Mouse (Mus musculus) lung, embryonic 15.5 days (tissue): Measurements from ENCODE around the gene Crb1. TPM values are rescaled to one million over a fixed set of nuclear protein-coding genes. Genes with fewer than 3 reads are reported as not detected.
"Not testable (repeated sequence)": the region's sequence is repeated elsewhere in the genome, so short reads cannot be mapped to it uniquely, and the experiment has no call there.

Source experiments
- ATAC-seq: fragments of 200-750 bp; cut with Nextera tagmentation; 2 replicates; pipeline ENCODE4 v1.8.0; 2017; ENCODE audit warnings: moderate number of reproducible peaks, borderline replicate concordance; ENCODE audit not compliant: low FRiP score, low TSS enrichment; ENCODE audit errors: extremely low read depth
- H3K27ac ChIP-seq: fragments of 300-500 bp; sonication (generic); 2 replicates; pipeline ENCODE4 v1.5.1; 2015; ENCODE audit warnings: moderate library complexity, mild to moderate bottlenecking, inconsistent platforms
- H3K27me3 ChIP-seq: fragments of 300-500 bp; sonication (generic); 2 replicates; pipeline ENCODE4 v1.6.1; 2015; ENCODE audit warnings: inconsistent platforms
- H3K36me3 ChIP-seq: fragments of 300-500 bp; sonication (generic); 2 replicates; pipeline ENCODE4 v1.6.1; 2015; ENCODE audit warnings: inconsistent platforms
- H3K4me1 ChIP-seq: fragments of 300-500 bp; sonication (generic); 2 replicates; pipeline ENCODE4 v1.6.1; 2015; ENCODE audit warnings: inconsistent platforms
- H3K4me2 ChIP-seq: fragments of 300-500 bp; sonication (generic); 2 replicates; pipeline ENCODE4 v1.6.1; 2015; ENCODE audit warnings: inconsistent platforms, mild to moderate bottlenecking, moderate library complexity
- H3K4me3 ChIP-seq: fragments of 300-500 bp; sonication (generic); 2 replicates; pipeline ENCODE4 v1.5.1; 2015; ENCODE audit warnings: mild to moderate bottlenecking, inconsistent platforms
- H3K9ac ChIP-seq: fragments of 300-500 bp; sonication (generic); 2 replicates; pipeline ENCODE4 v1.6.1; 2015; ENCODE audit warnings: inconsistent platforms
- H3K9me3 ChIP-seq: fragments of 300-500 bp; sonication (generic); 2 replicates; pipeline ENCODE4 v1.6.1; 2016; ENCODE audit warnings: inconsistent platforms
- WGBS: fragments of 180-500 bp; shearing (Covaris S2); methylation state at CpG from one replicate; pipeline ENCODE4 v1.1.7; 2015; 5-methylcytosine and 5-hydroxymethylcytosine counted together
- polyA plus RNA-seq: library from polyadenylated mRNA; unstranded; fragments of >200 nt; fragmentation: Nextera tagmentation; extraction: Ambion mirVana; gene quantifications from 2 replicates; pipeline ENCODE4 v1.2.1, GENCODE M21; 2015

Gene Crb1
- 0.05 TPM in 1 of 2 replicates, not detected in the other for polyA plus RNA-seq

DNA sequence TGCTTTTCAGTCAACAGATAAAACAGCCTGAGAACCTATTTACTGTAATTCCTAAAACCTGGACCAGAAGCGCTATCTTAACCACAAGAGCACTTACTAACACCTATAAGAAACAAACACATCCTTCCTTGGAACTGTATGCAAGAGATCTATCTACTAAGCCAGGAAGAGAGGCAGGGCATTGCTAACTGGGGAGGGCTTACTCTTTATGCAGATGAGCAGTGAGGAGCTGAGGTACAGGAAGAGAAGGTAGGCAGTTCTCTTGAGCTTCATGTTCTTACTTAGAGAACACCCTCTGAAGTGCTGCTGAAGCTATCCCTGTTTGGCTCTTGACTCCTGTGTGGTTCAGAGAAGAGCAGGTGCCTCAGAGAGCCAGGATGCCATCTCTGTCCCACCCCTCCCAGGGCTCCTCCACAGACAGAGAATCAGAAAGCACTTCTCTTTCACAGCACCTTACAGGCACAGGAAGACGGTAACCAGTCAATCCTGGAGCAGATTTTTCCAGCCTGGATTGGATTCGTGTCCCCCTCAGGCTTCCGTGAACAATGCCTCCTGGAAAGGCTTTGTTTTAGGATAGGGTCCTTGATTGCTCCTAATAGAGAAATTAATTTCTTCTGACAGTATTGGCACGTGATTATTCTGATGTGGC lies at the start of gene Crb1:
TSS of gene Crb1 (minus strand) at position 463 of the 649 bp plus-strand sequence.
- H3K9me3 ChIP-seq: no peaks in the 10 kb centered on the region

GRCm38 (mm10) chr1:139425006-139425405 lies 48.1 kb upstream of the Crb1 start:
- 18% methylated on average over 3 of the region's 3 CpGs for WGBS
- no peak for ATAC-seq

More for the DNA sequence above, at the start of gene Crb1:
- no peak within 1 kb of the TSS for H3K27ac ChIP-seq
- no peaks in the 10 kb centered on the region for H3K36me3 ChIP-seq
- no peak within 1 kb of the TSS for H3K9ac ChIP-seq
- no peak for ATAC-seq
- no peak within 1 kb of the TSS for H3K4me2 ChIP-seq
- no peak within 1 kb of the TSS for H3K4me3 ChIP-seq
- no peaks in the 10 kb centered on the region for H3K27me3 ChIP-seq
- WGBS: 8% methylated on average over 5 of the region's 5 CpGs
- no peaks in the 10 kb centered on the region for H3K4me1 ChIP-seq

GRCm38 (mm10) chr1:139423931-139424330 lies 47.0 kb upstream of the Crb1 start:
- no peaks in the 10 kb centered on the region for H3K9me3 ChIP-seq
- no peaks in the 10 kb centered on the region for H3K27me3 ChIP-seq
- peak overlapping the region; percentile 20 for H3K9ac ChIP-seq
- H3K36me3 ChIP-seq: peaks cover 5% of the 10 kb centered on the region
- peaks cover 32% of the 10 kb centered on the region for H3K4me1 ChIP-seq
- ATAC-seq: no peak
- H3K27ac ChIP-seq: no peak overlapping the region
- peak overlapping the region; percentile 77 for H3K4me3 ChIP-seq
- WGBS: 34% methylated on average over 10 of the region's 10 CpGs
- peak overlapping the region; percentile 61 for H3K4me2 ChIP-seq

More at GRCm38 (mm10) chr1:139425006-139425405, 48.1 kb upstream of the Crb1 start:
- no peaks in the 10 kb centered on the region for H3K27me3 ChIP-seq
- H3K9ac ChIP-seq: peak overlapping the region; percentile 32
- H3K9me3 ChIP-seq: no peaks in the 10 kb centered on the region
- peak overlapping the region; percentile 26 for H3K4me3 ChIP-seq
- no peak overlapping the region for H3K27ac ChIP-seq
- peaks cover 12% of the 10 kb centered on the region for H3K36me3 ChIP-seq
- peak overlapping the region; percentile 57 for H3K4me2 ChIP-seq
- H3K4me1 ChIP-seq: peaks cover 32% of the 10 kb centered on the region

DNA sequence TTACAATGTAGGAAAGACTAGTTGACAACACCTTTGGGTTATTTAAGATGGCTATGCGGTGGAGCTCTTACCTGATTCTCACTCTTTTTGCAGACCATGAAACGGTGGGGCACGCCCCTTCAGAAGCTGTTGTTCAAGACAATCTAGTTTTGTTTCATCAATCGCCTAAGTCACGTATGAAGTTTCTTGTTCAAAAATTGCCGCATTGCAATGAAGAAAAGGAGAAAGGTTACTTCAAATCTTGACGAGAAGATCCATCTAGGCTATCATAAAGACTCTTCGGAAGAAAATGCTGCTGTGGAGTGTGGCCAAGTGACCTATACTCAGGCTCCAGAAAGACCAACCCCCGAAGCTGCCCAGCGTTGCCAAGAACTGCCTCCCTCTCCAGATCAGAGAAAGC lies 46.0 kb upstream of the Crb1 start:
- Histone ChIP-seq H3K4me1 (peaks cover 32% of the 10 kb centered on the region), H3K9me3 (no peaks in the 10 kb centered on the region), H3K27me3 (no peaks in the 10 kb centered on the region), H3K4me3 (peak overlapping the region; percentile 77), H3K27ac (peak overlapping the region; percentile 87), H3K4me2 (peak overlapping the region; percentile 61), H3K9ac (peak overlapping the region; percentile 87), H3K36me3 (0 out of 2 replicates have a peak, but pooled peaks cover 4% of the 10 kb centered on the region)
- 6% methylated on average over 10 of the region's 10 CpGs for WGBS
- ATAC-seq: no peak

GRCm38 (mm10) chr1:139421875-139422791 lies 45.2 kb upstream of the Crb1 start, which contains the start of gene Zbtb41:
Gene Zbtb41, plus strand, starts transcription at chr1:139422288.
- under 1% methylated on average over 84 of the region's 88 CpGs for WGBS
- Histone ChIP-seq H3K36me3 (0 out of 2 replicates have a peak, but pooled peaks cover 3% of the 10 kb centered on the region), H3K4me1 (peaks cover 31% of the 10 kb centered on the region), H3K27me3 (no peaks in the 10 kb centered on the region), H3K9ac (peak within 1 kb of the TSS; percentile 87), H3K27ac (peak within 1 kb of the TSS; percentile 87), H3K4me2 (peak within 1 kb of the TSS; percentile 61), H3K9me3 (no peaks in the 10 kb centered on the region), H3K4me3 (peak within 1 kb of the TSS; percentile 77)
- peak; percentile 96 for ATAC-seq

DNA sequence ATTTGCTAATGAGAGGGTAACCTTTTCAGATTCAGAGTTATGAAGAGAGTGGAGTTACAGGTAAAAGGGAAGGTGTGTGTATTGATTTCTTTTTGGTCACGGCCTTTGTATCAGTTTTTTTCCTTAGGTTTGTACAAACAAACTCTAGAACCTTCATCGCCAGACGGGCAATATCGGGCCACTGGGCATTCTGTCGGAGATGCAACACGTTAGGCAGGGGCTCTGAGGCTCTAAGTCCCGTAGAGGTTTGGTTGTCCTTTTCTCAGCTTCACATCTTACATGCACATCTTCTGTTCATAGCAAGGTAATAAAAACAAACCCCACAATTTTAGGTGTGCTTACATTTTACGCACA lies 44.6 kb upstream of the Crb1 start:
- no peak overlapping the region for H3K27ac ChIP-seq
- peak; percentile 15; the same call in 1 of the 2 replicates for ATAC-seq
- 3% methylated on average over 8 of the region's 8 CpGs for WGBS
- H3K9me3 ChIP-seq: no peaks in the 10 kb centered on the region
- H3K4me3 ChIP-seq: peak overlapping the region; percentile 77
- H3K27me3 ChIP-seq: no peaks in the 10 kb centered on the region
- H3K9ac ChIP-seq: peak overlapping the region; percentile 87
- H3K4me1 ChIP-seq: peaks cover 29% of the 10 kb centered on the region
- H3K4me2 ChIP-seq: peak overlapping the region; percentile 61
- H3K36me3 ChIP-seq: no peaks in the 10 kb centered on the region

- no peaks in the 10 kb centered on the region for H3K9me3 ChIP-seq
- H3K4me3 ChIP-seq: no peak overlapping the region
- no peaks in the 10 kb centered on the region for H3K4me1 ChIP-seq
- H3K27ac ChIP-seq: no peak overlapping the region
- no peak overlapping the region for H3K4me2 ChIP-seq
- no peaks in the 10 kb centered on the region for H3K27me3 ChIP-seq
- ATAC-seq: no peak
- H3K9ac ChIP-seq: no peak overlapping the region
- H3K36me3 ChIP-seq: no peaks in the 10 kb centered on the region
- 73% methylated on average over 3 of the region's 3 CpGs for WGBS
Measured at GRCm38 (mm10) chr1:139413465-139413864, 36.6 kb upstream of the Crb1 start.

DNA sequence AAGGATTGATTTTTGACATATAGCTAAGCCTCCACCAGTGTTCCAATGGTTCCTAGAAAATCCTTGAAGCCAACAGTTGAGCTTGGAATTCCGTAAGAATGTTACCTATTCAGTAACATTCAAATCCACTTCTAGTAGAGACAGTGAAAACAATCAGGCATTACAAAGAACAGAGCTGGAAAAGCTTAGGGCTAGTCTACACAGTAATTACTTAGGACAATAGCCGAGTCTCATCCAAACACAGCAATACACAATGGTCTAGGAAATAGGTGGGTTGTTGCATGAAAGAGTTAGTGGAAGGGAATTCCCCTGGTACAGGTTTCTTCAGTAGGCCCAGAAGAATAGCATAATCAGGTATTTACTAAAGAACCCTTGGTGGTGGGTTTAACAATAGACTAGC lies 35.5 kb upstream of the Crb1 start:
- not testable (repeated sequence) for H3K36me3 ChIP-seq, H3K4me1 ChIP-seq, H3K9ac ChIP-seq, H3K27ac ChIP-seq, H3K27me3 ChIP-seq, H3K4me3 ChIP-seq, H3K4me2 ChIP-seq, ATAC-seq, H3K9me3 ChIP-seq
- WGBS: 84% methylated on average over 2 of the region's 2 CpGs

GRCm38 (mm10) chr1:139407701-139408100 lies 30.8 kb upstream of the Crb1 start:
- 52% methylated on average over 5 of the region's 5 CpGs for WGBS
- no peak overlapping the region for H3K4me3 ChIP-seq
- H3K9ac ChIP-seq: no peak overlapping the region
- no peak overlapping the region for H3K27ac ChIP-seq
- no peaks in the 10 kb centered on the region for H3K36me3 ChIP-seq
- ATAC-seq: no peak
- H3K4me2 ChIP-seq: no peak overlapping the region
- H3K4me1 ChIP-seq: no peaks in the 10 kb centered on the region
- H3K9me3 ChIP-seq: no peaks in the 10 kb centered on the region
- no peaks in the 10 kb centered on the region for H3K27me3 ChIP-seq

DNA sequence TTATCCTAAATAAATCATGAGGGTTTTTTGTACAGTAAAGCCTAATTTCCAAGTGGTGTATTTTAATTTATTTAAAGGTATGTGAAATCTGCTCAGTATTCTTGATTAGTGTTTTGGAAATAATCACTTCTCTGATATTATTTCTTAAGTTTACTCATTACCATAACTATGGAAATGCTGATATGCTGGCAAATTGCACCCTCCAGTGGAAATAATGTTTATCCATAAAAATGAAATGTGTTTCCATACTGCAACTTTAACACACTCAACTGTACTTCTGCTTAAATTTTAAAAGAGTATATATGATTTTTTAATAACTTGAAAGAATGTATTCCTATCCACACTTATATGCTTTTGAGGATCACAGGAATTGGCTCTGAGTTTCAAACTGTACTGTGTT lies 28.9 kb upstream of the Crb1 start:
- Histone ChIP-seq H3K9ac (no peak overlapping the region), H3K4me3 (no peak overlapping the region), H3K4me1 (no peaks in the 10 kb centered on the region), H3K36me3 (no peaks in the 10 kb centered on the region), H3K27ac (no peak overlapping the region), H3K4me2 (no peak overlapping the region), H3K27me3 (no peaks in the 10 kb centered on the region), H3K9me3 (no peaks in the 10 kb centered on the region)
- ATAC-seq: no peak

GRCm38 (mm10) chr1:139396589-139396988 lies 19.7 kb upstream of the Crb1 start:
- H3K27ac ChIP-seq: no peak overlapping the region
- H3K4me3 ChIP-seq: no peak overlapping the region
- H3K9me3 ChIP-seq: no peaks in the 10 kb centered on the region
- H3K27me3 ChIP-seq: no peaks in the 10 kb centered on the region
- no peak for ATAC-seq
- H3K36me3 ChIP-seq: no peaks in the 10 kb centered on the region
- H3K4me2 ChIP-seq: no peak overlapping the region
- WGBS: 8% methylated on average over 1 of the region's 1 CpGs
- H3K4me1 ChIP-seq: no peaks in the 10 kb centered on the region
- H3K9ac ChIP-seq: no peak overlapping the region

DNA sequence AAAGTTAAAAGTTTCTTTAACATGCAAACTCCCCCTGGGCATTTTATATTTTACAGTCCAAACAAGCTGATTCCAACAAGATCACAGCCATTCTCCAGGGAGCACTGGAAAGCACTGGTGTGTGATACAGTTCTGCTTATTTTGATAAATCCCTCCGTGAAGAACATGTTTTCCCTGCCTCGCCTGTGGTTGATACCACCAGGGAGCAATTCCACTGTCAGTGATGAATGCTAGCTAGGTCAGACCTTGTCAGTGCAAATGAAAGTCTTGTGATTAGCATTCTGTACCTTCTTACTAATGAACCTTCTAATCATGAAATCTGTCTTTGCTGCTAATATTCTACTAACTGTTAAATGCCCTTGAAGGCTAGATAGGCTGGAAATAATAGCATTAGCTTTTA lies 14.8 kb upstream of the Crb1 start:
- H3K4me2 ChIP-seq: no peak overlapping the region
- no peaks in the 10 kb centered on the region for H3K27me3 ChIP-seq
- no peak for ATAC-seq
- no peaks in the 10 kb centered on the region for H3K9me3 ChIP-seq
- whole genome bisulfite sequencing: 38% methylated on average over 2 of the region's 2 CpGs
- no peaks in the 10 kb centered on the region for H3K4me1 ChIP-seq
- no peak overlapping the region for H3K4me3 ChIP-seq
- no peaks in the 10 kb centered on the region for H3K36me3 ChIP-seq
- H3K9ac ChIP-seq: no peak overlapping the region
- H3K27ac ChIP-seq: no peak overlapping the region
